Comparison of ENCODE assay signal across 8 mouse cellular contexts in the genomic region with DNA sequence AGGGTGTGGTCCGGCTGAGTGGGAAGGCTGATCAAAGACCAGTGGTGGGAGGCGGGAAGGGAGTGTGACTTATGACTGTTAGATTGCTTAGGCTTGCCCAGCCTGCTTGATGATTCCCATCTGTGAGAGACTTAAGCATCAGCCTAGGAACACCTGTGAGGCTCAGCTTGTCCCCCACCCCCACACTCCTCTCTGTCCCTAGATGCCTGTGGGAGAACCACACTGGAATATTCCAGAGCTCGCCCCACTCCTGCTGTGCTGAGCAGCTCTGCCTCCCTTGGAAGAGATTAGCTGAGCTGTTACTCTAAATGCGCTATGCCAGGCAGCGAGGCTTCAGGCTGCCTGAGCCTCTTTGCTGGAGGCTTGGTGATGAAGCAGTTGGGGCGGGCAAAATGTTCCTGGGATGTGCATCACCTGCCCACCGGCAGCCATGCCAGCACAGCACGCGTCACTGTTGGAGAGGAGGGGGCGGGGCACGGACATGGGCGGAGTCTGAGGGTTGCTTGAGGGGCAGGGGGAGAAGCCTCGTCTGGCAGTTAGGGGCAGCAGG. TPM values are rescaled to one million over a fixed set of nuclear protein-coding genes. Genes with fewer than 3 reads are reported as not detected.
A peak's percentile ranks its signal among the peaks of the same experiment; 100 is the strongest.
DNase-seq lines count a peak whose midpoint lies in the region; ATAC-seq and TF ChIP-seq lines count a peak whose summit lies in the region.
"Not testable (repeated sequence)": the region's sequence is repeated elsewhere in the genome, so short reads cannot be mapped to it uniquely, and the experiment has no call there.

No protein-coding gene starts in this region.

- peak; percentile 35 for ATAC-seq in hindbrain, embryonic 14.5 days (ENCODE audit: low FRiP score)
- ATAC-seq in liver, embryonic 13.5 days (ENCODE audit: low read depth): peak; percentile 83
- ATAC-seq in midbrain, embryonic 14.5 days (ENCODE audit: low FRiP score, low TSS enrichment): not testable (repeated sequence)
- peak; percentile 54; the same call in 1 of the 2 replicates for ATAC-seq in stomach, embryonic 14.5 days (ENCODE audit: insufficient number of reproducible peaks, insufficient read depth, low FRiP score, low read depth)

- H3K9ac ChIP-seq in ES-Bruce4 (ENCODE audit: low read depth, poor library complexity, severe bottlenecking); midbrain, embryonic 14.5 days (replicated peaks; ENCODE audit: low read length); stomach, embryonic 14.5 days (replicated peaks; ENCODE audit: low read depth, low read length): not testable (repeated sequence)
- H3K9ac ChIP-seq in hindbrain, embryonic 14.5 days: peak overlapping the region; percentile 18; the same call in 1 of the 2 replicates
- peak overlapping the region; percentile 62 for H3K9ac ChIP-seq in liver, embryonic 13.5 days

- not testable (repeated sequence) for TF ChIP-seq CTCF in ES-Bruce4 (IDR thresholded peaks at IDR 0.05; ENCODE audit: low read depth, low read length); gastrocnemius, adult 2 months (IDR thresholded peaks at IDR 0.05)

- peak overlapping the region; percentile 1; the same call in 1 of the 2 replicates for H3K4me3 ChIP-seq in ES-Bruce4 (ENCODE audit: low read depth, low read length)
- peak overlapping the region; percentile 43 for H3K4me3 ChIP-seq in embryonic facial prominence, embryonic 10.5 days
- peak overlapping the region; percentile 39 for H3K4me3 ChIP-seq in gastrocnemius, adult 2 months
- not testable (repeated sequence) for H3K4me3 ChIP-seq in hindbrain, embryonic 14.5 days (replicated peaks; ENCODE audit: low read length); stomach, embryonic 14.5 days (ENCODE audit: low read depth, low read length)
- H3K4me3 ChIP-seq in liver, embryonic 13.5 days (replicated peaks): peak overlapping the region; percentile 43
- H3K4me3 ChIP-seq in midbrain, embryonic 14.5 days (replicated peaks; ENCODE audit: low read depth, low read length): 0 out of 2 replicates have a peak overlapping the region, but pooled peaks have one; percentile 8

- H3K4me1 ChIP-seq in ES-Bruce4 (ENCODE audit: control insufficient read depth, insufficient read depth, low read length): peaks cover 12% of the 10 kb centered on the region
- peaks cover 48% of the 10 kb centered on the region for H3K4me1 ChIP-seq in embryonic facial prominence, embryonic 10.5 days
- peaks cover 22% of the 10 kb centered on the region for H3K4me1 ChIP-seq in hindbrain, embryonic 14.5 days (replicated peaks; ENCODE audit: control insufficient read depth, insufficient read depth, low read length)
- peaks cover 92% of the 10 kb centered on the region for H3K4me1 ChIP-seq in liver, embryonic 13.5 days (replicated peaks)
- H3K4me1 ChIP-seq in midbrain, embryonic 14.5 days (ENCODE audit: control insufficient read depth, insufficient read depth, low read length): peaks cover 13% of the 10 kb centered on the region
- H3K4me1 ChIP-seq in stomach, embryonic 14.5 days (ENCODE audit: control insufficient read depth, insufficient read depth, low read length): peaks cover 24% of the 10 kb centered on the region

- TF ChIP-seq EP300 in ES-Bruce4 (IDR thresholded peaks at IDR 0.05; ENCODE audit: insufficient read depth, low read depth, low read length): not testable (repeated sequence)

- H3K4me2 ChIP-seq in hindbrain, embryonic 14.5 days (replicated peaks): peak overlapping the region; percentile 45
- peak overlapping the region; percentile 96 for H3K4me2 ChIP-seq in liver, embryonic 13.5 days
- H3K4me2 ChIP-seq in midbrain, embryonic 14.5 days (ENCODE audit: low read length): peak overlapping the region; percentile 41
- H3K4me2 ChIP-seq in stomach, embryonic 14.5 days (replicated peaks; ENCODE audit: low read depth, low read length): peak overlapping the region; percentile 38

- peak; percentile 79 for DNase-seq in embryonic facial prominence, embryonic 10.5 days (ENCODE audit: low spot score)
- peak; percentile 57 for DNase-seq in gastrocnemius, adult 2 months
- DNase-seq in hindbrain, embryonic 14.5 days (ENCODE audit: low spot score): not testable (repeated sequence)
- DNase-seq in layer of hippocampus, postnatal 10 days (ENCODE audit: low spot score in 2 of 2): peak; percentile 44 to 55
- peak; percentile 62 for DNase-seq in liver, embryonic 13.5 days
- peak; percentile 75 for DNase-seq in midbrain, embryonic 14.5 days

- not testable (repeated sequence) for H3K27ac ChIP-seq in ES-Bruce4 (ENCODE audit: insufficient read depth, low read length); stomach, embryonic 14.5 days (ENCODE audit: low read length)
- H3K27ac ChIP-seq in embryonic facial prominence, embryonic 10.5 days (replicated peaks): peak overlapping the region; percentile 24; the same call in 1 of the 2 replicates
- H3K27ac ChIP-seq in gastrocnemius, adult 2 months: peak overlapping the region; percentile 73
- H3K27ac ChIP-seq in hindbrain, embryonic 14.5 days: peak overlapping the region; percentile 23; the same call in 1 of the 2 replicates
- peak overlapping the region; percentile 91 for H3K27ac ChIP-seq in liver, embryonic 13.5 days
- H3K27ac ChIP-seq in midbrain, embryonic 14.5 days (replicated peaks; ENCODE audit: low read depth, low read length): 0 out of 2 replicates have a peak overlapping the region, but pooled peaks have one; percentile 13

- intact Hi-C loops in gastrocnemius, adult 2 months (cut with DNase I): not testable (repeated sequence)

- not testable (repeated sequence) for H3K36me3 ChIP-seq in ES-Bruce4 (ENCODE audit: control insufficient read depth, insufficient read depth, low read length, poor library complexity, severe bottlenecking); hindbrain, embryonic 14.5 days (replicated peaks; ENCODE audit: control insufficient read depth, insufficient read depth); midbrain, embryonic 14.5 days (ENCODE audit: control insufficient read depth, insufficient read depth, low read length)
- H3K36me3 ChIP-seq in embryonic facial prominence, embryonic 10.5 days (replicated peaks): peaks cover 32% of the 10 kb centered on the region
- peaks cover 16% of the 10 kb centered on the region for H3K36me3 ChIP-seq in liver, embryonic 13.5 days
- H3K36me3 ChIP-seq in stomach, embryonic 14.5 days (ENCODE audit: control insufficient read depth, insufficient read depth, low read length): peaks cover 13% of the 10 kb centered on the region; the same call in 1 of the 2 replicates

- not testable (repeated sequence) for H3K9me3 ChIP-seq in ES-Bruce4 (replicated peaks; ENCODE audit: control insufficient read depth, insufficient read depth, low read length, poor library complexity, severe bottlenecking); embryonic facial prominence, embryonic 10.5 days; hindbrain, embryonic 14.5 days (ENCODE audit: control insufficient read depth, low read length); liver, embryonic 13.5 days (replicated peaks); midbrain, embryonic 14.5 days (ENCODE audit: control insufficient read depth, low read length); stomach, embryonic 14.5 days (ENCODE audit: control insufficient read depth, low read depth, low read length)

- WGBS in embryonic facial prominence, embryonic 10.5 days: 2% methylated on average over 12 of the region's 13 CpGs
- 2% methylated on average over 11 of the region's 13 CpGs for WGBS in hindbrain, embryonic 14.5 days
- WGBS in liver, embryonic 13.5 days (ENCODE audit: insufficient replicate concordance): 13% methylated on average over 12 of the region's 13 CpGs
- WGBS in midbrain, embryonic 14.5 days: 8% methylated on average over 12 of the region's 13 CpGs
- 3% methylated on average over 11 of the region's 13 CpGs for WGBS in stomach, embryonic 14.5 days

- not testable (repeated sequence) for TF ChIP-seq POLR2A in ES-Bruce4 (IDR thresholded peaks at IDR 0.05; ENCODE audit: insufficient read depth, low read length)

- not testable (repeated sequence) for H3K27me3 ChIP-seq in ES-Bruce4 (ENCODE audit: control insufficient read depth, insufficient read depth, low read length, poor library complexity, severe bottlenecking); hindbrain, embryonic 14.5 days (ENCODE audit: control insufficient read depth, insufficient read depth, low read length); liver, embryonic 13.5 days; midbrain, embryonic 14.5 days (ENCODE audit: control insufficient read depth, insufficient read depth, low read length); stomach, embryonic 14.5 days (ENCODE audit: control insufficient read depth, insufficient read depth, low read length)
- peaks cover 42% of the 10 kb centered on the region for H3K27me3 ChIP-seq in embryonic facial prominence, embryonic 10.5 days (replicated peaks; ENCODE audit: low read depth, poor library complexity, severe bottlenecking)

RNA-seq across cellular contexts. Expression of gene Notch3, which starts 48.7 kb away (rescaled TPM):
- polyA plus RNA-seq in ES-Bruce4 (2011; ENCODE audit: insufficient read depth, insufficient read length, low read depth, missing spikeins): 75.6 and 83.8 TPM in 2 replicates
- polyA plus RNA-seq in embryonic facial prominence, embryonic 10.5 days (2016; fragmentation: Nextera tagmentation; extraction: Ambion mirVana): 23.7 and 24.5 TPM in 2 replicates
- total RNA-seq in gastrocnemius, adult 2 months (2021): 10 to 100 TPM; 10.7 to 14.8 TPM
- 8.1 and 9.8 TPM in 2 replicates for polyA plus RNA-seq in hindbrain, embryonic 14.5 days (2014; fragmentation: Nextera tagmentation; extraction: Ambion mirVana)
- 10 to 100 TPM; 21.0 to 23.7 TPM for total RNA-seq in layer of hippocampus, postnatal 10 days (2021)
- polyA plus RNA-seq in liver, embryonic 13.5 days (2015; fragmentation: Nextera tagmentation; extraction: Ambion mirVana): 0.45 and 0.48 TPM in 2 replicates
- polyA plus RNA-seq in midbrain, embryonic 14.5 days (2014; fragmentation: Nextera tagmentation; extraction: Ambion mirVana): 10.5 and 11.2 TPM in 2 replicates
- polyA plus RNA-seq in stomach, embryonic 14.5 days (2014; fragmentation: Nextera tagmentation; extraction: Ambion mirVana): 21.4 and 22.2 TPM in 2 replicates

Comparison
In these comparisons a context has a peak if more than half of its experiments do, and no peak if none do; other contexts are left out.
1. H3K4me2 ChIP-seq: peak in every context shown above with its lines; median percentile 96 in liver, embryonic 13.5 days; 45 in hindbrain, embryonic 14.5 days; 41 in midbrain, embryonic 14.5 days; 38 in stomach, embryonic 14.5 days.